Comparison of ENCODE assay signal across 27 mouse cellular contexts in genomic region chr6:137360166-137360565, GRCm38 (mm10).
"Had no signal": no experiment of that assay in that cellular context is flagged by ENCODE, and none has a peak within 500 bp of the region (broad histone marks: within the 10 kb centered on the region; RNA-seq: fewer than 3 reads in every experiment).

No protein-coding gene starts in this region.

- H3K27ac ChIP-seq: heart, adult 2 months; heart, embryonic 13.5 days; heart, embryonic 15.5 days; hindbrain, embryonic 13.5 days; hindbrain, embryonic 15.5 days; hindbrain, postnatal 0 days; kidney, embryonic 15.5 days; kidney, postnatal 0 days; limb, embryonic 13.5 days; limb, embryonic 15.5 days; liver, embryonic 12.5 days; liver, embryonic 14.5 days had no signal

- H3K4me1 ChIP-seq: liver, embryonic 12.5 days had no signal

- H3K9me3 ChIP-seq: heart, embryonic 13.5 days; heart, embryonic 15.5 days; hindbrain, embryonic 13.5 days; hindbrain, embryonic 15.5 days; kidney, embryonic 15.5 days; limb, embryonic 13.5 days; limb, embryonic 15.5 days; liver, embryonic 12.5 days had no signal

- H3K4me2 ChIP-seq: heart, embryonic 11.5 days; heart, embryonic 13.5 days; heart, embryonic 15.5 days; hindbrain, embryonic 13.5 days; hindbrain, embryonic 15.5 days; kidney, embryonic 15.5 days; limb, embryonic 13.5 days; limb, embryonic 15.5 days; liver, embryonic 12.5 days had no signal

- H3K9ac ChIP-seq: heart, embryonic 13.5 days; heart, embryonic 15.5 days; hindbrain, embryonic 13.5 days; hindbrain, embryonic 15.5 days; kidney, embryonic 15.5 days; limb, embryonic 13.5 days; limb, embryonic 15.5 days; liver, embryonic 12.5 days; liver, embryonic 14.5 days had no signal

- H3K36me3 ChIP-seq: heart, embryonic 13.5 days; heart, embryonic 15.5 days; hindbrain, embryonic 13.5 days; hindbrain, embryonic 15.5 days; kidney, embryonic 15.5 days; limb, embryonic 13.5 days; limb, embryonic 15.5 days; liver, embryonic 12.5 days had no signal

- ATAC-seq: hindbrain, postnatal 0 days; intestine, embryonic 16.5 days; liver, embryonic 12.5 days had no signal

- H3K27me3 ChIP-seq: heart, embryonic 13.5 days; heart, embryonic 15.5 days; hindbrain, embryonic 13.5 days; hindbrain, embryonic 15.5 days; kidney, embryonic 15.5 days; limb, embryonic 13.5 days; limb, embryonic 15.5 days; liver, embryonic 12.5 days had no signal

- DNase-seq: gastrocnemius, postnatal 14 days; gastrocnemius, postnatal 36 days; heart, adult 11 months; heart, adult 2 months; heart, postnatal 14 days; heart, postnatal 36 days; kidney, adult 11 months; kidney, adult 2 months; kidney, adult 9 months; kidney, postnatal 14 days; kidney, postnatal 36 days; layer of hippocampus, adult 9-11 months; layer of hippocampus, postnatal 36 days; left cerebral cortex, postnatal 4 days had no signal

- H3K4me3 ChIP-seq: heart, adult 2 months; heart, embryonic 13.5 days; heart, embryonic 15.5 days; hindbrain, embryonic 13.5 days; hindbrain, embryonic 15.5 days; kidney, embryonic 15.5 days; limb, embryonic 13.5 days; limb, embryonic 15.5 days; liver, embryonic 12.5 days had no signal
